Mouse (Mus musculus): ENCODE measurements around the gene Scd2.

DNA sequence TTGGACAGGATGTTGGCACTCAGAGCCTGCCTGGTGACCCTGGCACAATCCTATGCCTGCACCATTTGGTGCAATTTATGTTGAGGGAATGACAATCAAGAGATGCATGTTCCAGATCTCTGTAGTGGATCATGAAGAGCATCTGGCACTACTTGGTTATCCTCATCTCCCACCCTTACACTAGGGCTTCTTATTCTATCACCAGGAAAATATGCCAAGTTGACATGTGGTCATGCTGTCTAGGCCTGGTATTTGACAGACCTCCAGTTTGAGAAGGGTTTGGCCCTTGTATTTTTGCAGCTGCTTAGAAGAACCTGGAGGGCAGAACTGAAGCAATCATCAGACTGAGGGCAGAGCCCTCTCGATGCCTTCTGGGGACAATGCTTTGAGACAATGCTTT lies 18.1 kb upstream of the Scd2 start:
- TF ChIP-seq POLR2A (IDR thresholded peaks at IDR 0.05; ENCODE audit: extremely low read depth, insufficient read depth, low read length) = no peak
- TF ChIP-seq CTCF (IDR thresholded peaks at IDR 0.05; ENCODE audit: low read depth, low read length) = no peak

Data from liver, adult 2 months (tissue).